Mouse (Mus musculus) CD4-positive, CD25-positive, alpha-beta regulatory T cell, adult 4 months (primary cell): ENCODE data around the gene Ltbp1. TPM values are rescaled to one million over a fixed set of nuclear protein-coding genes. Genes with fewer than 3 reads are reported as not detected.
"Not testable (repeated sequence)": the region's sequence is repeated elsewhere in the genome, so short reads cannot be mapped to it uniquely, and the experiment has no call there.

Source experiments
- ATAC-seq: one replicate; pipeline ENCODE4 v1.8.0; 2017
- polyA plus RNA-seq, 2 experiments: library from polyadenylated mRNA; unstranded; fragments of 100-300 nt; shearing (Covaris generic); gene quantifications; one replicate each; pipeline ENCODE4 v1.2.1; 2017

Ltbp1 gene
- polyA plus RNA-seq, 2 experiments from 2014 or later: 0.20 TPM; not detected in 1

DNA sequence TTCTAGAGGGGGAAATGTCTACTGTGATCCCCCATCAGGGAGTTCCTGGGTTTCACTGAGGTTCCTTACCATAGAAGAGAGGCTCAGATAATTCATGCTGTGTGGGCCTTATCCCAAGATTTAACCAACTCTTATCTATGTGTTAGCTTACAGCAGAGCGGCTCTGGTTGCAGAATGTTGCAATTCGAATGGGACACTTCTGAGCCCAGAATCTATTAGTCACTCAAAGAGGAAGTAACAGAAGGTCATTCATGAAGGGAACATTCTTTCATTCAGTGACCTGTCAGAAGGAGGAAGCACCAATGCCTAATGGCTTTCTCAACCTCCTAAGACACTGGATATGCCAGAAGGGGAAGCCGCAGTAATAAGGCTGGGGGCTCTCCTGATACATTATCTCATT lies 114.1 kb downstream of the Ltbp1 start:
- ATAC-seq: no peak

DNA sequence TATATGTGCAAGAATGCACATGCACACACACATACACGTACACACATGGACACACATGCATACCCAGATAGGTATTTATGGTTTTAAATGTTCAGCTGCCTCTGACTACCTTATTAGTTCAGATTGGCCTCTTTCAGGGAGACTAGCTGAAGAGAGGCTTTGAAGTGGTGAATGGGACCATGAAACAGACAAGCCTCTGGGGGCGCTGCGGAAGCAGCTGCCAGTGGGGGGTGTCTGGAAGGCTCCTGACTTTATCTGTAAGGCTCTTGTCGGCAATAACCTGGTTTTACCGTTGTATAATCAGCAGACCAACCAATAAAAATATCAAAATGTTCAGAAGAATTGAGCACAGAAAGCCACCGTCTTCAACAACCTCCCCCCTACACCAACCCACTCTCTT lies 114.7 kb downstream of the Ltbp1 start:
- ATAC-seq: no peak

DNA sequence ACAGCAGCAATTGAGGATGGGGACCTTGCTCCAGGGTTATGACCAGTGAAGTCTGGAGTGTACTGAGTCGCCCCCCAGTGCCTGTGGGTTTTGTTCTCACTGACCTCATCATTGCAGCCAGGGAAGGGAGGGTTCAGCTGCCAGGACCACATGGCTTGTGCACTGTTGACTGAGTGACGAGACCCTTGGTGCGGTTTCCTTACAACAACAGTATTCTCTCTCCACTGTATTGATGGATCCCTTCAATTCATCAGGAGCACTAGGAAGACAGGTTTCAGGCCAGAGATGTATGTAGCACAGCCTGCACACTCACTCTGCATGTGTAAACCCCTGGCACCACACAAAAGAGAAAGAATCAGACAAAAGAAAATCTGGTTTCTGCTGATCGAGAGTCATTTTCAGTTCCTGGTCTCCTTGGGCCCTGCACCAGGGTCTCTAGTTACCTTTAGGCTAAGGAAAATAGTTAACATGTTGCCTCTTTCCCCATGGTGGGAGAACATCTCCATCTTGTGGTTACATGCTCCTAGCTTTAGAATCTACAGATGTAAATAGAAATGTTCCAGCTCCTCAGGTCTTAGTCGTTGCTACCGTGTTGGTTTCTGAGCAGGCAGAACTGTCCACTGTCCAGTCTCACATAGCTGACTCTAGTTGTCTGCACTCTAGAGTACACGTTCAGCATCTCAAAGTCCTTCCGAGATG lies 117.4 kb downstream of the Ltbp1 start:
- ATAC-seq: no peak

DNA sequence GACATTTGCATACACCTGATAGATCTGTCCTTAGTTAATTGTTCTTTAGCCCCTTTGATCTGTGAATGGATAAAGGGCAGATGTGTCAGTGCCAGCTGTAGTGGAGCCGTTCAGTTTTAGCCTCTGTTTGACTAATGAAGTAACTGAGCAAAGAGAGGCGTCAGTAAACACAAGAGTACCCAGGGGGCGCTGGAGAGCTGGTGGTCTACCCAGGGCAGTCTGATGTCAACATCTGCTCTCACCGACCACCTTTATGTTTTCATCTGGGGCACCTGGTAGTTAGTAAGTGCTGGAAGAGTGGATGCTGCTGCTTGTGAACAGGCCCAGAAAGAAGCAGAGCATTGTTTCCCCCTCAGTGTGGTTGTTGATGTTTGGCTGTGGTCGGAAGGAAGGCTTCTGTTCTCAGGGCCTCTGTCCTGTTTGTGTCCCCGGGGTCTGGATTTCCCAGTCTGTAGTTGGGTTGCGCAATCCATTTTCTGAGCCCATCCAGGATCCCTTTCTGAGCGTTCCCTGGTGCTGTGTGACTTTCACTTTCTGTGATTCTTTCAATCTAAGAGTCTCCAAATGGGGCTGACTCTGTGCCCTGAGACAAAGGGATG lies 123.1 kb downstream of the Ltbp1 start:
- no peak for ATAC-seq

DNA sequence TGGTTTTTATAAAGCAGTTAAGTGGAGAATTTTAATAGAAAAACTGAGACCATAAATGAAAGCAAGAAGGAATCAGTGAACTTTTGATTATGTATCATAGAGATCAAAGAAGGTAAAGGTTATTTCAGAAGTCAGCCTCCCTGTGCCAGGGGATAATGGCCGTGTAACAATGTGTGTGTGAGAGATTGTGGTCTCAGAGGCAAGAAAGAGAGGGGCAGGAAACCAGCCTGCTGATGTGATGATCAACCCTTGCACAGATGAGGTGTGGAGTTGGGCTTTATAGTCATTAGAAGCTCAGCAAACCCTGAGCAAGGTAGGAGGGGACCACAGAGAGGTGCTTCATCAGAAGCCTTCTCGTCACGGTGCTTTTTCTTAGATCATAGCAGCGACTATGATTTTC lies 128.6 kb downstream of the Ltbp1 start:
- no peak for ATAC-seq

DNA sequence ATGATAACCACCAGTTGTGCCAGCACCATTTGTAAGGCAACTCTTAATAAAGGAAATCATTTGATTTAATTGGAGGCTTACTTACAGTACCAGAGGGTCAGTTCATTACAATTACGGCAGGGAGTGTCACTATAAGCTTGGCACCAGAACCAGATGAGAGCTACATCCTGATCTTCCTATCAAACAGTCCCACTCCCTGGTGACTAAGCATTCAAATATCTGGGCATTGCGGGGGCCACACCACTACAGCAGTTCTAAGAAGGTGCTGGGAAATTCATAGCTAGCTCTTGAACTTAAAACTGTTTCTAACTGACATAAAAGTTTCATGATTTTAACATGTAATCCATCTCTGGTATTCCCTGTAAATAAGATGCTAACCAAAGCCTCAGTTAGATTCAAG lies 134.4 kb downstream of the Ltbp1 start:
- ATAC-seq: no peak

DNA sequence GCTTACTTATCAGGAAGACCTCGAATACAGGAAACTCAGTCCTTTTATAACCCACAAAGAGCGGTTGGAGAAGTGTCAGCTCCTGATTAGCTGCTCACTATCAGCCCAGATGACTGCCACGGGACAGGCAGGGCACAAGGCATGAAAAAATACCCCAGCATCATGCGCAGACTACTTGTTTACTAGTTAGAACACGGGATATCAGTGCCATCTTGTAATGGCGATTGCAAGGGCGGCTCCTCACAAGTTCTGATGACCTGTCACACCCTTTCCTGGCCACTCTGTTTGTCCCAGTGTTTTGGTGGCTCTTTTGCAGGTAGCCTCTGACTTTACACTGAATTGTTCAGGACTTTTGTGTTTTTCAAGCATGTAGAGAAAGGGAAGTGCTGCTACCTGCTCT lies 137.5 kb downstream of the Ltbp1 start:
- not testable (repeated sequence) for ATAC-seq

DNA sequence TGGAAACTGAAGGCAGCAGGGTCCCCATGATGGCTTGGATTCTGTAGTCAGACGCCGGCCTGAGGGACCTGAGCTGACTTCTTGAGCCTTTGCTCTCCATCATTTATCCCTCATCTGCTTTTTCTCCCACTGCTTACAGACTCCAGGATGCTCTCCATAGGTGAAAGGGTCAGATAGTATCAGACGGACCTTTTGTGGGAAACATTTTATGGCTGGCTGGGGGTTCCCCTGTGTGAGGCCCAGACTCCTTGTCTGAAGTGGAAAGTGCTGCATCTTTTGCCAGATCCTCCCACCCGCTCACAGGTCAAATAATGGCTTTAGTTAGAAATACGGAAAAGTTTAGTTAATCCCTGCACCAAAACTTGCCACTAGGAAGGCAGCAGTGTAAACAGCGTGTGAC lies 138.6 kb downstream of the Ltbp1 start:
- no peak for ATAC-seq

DNA sequence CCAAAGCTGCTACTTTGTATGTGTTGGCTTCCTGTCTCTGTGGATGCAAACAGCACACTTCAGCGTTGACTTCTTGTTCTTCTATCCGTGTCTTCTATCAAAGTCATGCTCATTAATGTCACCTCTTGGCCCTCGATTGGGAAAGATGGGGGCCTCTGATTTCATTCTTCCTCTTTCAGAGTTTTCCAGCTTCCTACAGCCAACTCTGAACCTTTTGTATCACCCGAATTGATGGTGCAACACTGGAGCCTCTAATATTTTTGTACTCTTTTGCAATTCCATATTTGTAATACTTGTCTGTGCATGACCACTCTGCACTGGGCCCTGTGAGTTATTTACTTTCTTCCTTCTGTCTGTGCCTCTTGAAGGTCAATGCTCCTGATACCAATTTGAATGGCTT lies 141.8 kb downstream of the Ltbp1 start:
- no peak for ATAC-seq

DNA sequence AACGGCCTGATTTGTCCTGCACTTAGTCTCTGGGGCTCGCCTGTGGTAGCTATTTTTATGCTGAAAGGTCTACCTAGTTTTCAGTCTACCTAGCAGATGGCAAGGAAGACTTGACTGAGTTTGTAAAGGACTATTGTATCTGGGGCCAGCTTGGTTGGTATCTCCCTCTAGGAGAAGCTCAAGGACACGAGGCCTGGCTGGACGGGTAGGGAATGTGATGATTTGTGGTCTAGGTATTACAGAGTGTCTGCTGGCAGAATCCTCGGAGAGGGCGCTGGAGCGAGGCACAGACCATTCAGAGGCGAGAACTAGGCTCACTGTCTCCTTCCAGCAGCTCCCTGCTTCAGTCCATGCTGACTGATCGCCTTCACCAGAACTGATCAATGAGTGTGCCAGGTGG lies 146.4 kb downstream of the Ltbp1 start:
- no peak for ATAC-seq

DNA sequence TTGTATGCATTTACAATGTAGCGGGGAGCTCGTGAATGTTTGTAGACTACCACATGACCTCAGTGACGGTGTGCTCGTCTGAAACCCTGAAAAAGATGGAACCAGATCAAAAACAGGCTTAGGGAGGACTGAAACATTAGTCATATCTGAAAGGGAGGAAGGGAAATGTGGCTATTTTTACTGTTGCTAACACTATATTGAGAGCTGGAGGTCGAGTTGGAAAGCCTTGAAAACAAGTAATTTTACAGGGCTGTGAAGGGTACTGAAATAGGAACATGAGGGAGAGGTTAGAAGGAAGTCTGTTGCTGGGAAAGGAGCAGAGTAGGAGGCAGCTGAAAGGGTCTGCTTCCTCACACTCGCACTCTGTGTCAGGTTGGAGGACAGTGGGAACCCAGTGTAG lies 147.7 kb downstream of the Ltbp1 start:
- no peak for ATAC-seq

DNA sequence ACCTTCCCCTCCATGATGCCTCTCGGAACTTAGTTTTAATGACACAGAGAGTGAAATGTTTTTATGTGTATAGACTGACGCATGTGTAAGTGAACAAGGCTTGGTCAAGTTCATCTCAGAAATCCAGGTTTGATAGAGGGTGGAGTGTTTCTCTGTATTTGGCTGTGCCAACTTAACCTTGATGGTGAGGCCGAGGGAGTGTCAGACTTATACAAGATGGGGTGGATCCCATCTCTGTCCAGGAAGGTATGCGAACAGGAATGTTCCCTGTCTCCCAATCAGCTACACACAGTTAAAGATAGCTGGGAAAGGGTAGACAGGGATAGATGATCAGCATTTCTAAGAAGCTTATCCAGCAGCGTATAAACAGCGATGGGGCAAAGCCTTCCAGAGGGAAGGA lies 153.0 kb downstream of the Ltbp1 start:
- no peak for ATAC-seq

DNA sequence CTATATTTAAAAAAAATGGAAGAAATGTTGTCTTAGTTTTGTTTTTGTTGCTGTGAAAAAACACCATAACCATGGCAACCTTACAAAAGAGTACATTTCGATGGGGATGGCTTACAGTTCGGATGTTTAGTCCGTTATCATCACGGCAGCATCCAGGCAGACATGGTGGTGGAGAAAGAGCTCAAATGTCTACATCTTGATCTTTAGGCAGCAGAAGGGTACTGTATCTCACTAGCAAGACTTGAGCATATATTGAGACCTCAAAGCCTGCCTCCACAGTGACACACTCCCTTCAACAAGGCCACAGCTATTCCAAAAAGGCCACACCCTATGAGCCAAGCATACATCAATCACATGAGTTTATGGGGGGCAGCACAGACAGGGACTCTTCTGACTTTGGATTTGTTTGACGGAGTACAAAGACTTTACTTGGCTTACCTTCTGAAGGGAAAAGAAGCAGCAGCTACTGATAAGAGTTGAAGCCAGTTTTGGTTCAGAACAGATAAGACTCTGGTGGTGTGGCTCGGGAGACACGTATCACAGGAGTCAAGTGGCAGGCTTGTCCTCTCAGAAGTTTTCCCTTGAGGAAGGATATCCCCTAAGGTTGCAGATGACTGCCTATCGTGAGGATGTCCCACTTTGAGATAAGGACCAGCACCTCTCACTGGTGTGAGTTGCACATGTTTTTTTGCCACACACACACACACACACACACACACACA lies 153.9 kb downstream of the Ltbp1 start:
- no peak for ATAC-seq

DNA sequence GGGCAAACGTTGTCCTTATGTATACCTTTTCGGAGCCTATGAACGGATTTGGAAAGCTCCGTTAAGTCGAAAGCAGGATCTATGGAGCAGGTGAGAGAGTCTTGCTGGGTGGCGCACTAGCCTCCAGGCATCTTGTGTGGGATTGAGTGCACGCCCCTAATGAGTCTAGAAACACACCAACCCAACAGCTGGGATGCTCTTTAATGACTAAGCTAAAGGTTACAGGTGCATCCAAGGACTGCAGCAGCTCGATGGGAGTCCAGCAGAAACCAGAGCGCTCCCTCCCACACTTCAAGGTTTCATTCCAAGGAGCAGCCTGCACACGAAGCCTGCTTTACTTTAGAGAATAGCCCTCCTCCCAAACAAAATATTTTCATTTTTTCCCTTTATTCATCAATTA lies 155.7 kb downstream of the Ltbp1 start:
- no peak for ATAC-seq

DNA sequence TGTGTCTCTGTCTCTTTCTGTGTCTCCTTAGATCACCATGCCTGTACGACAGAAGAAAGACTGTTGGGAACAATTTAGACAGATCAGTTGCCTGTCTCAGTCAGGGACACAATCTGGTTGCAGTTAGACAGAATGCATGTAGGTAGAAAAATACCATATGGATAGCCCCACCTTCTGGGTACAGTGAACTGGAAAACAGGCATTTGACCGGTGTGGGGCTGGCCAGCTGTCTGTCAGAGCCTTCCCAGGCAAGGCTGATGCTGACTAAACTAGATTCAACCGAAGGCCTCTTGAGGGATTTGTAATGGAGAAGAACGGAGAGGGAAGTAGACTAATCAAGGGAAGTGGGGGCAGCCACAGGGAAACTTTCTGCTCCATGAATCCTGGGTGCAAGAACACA lies 156.6 kb downstream of the Ltbp1 start:
- no peak for ATAC-seq

DNA sequence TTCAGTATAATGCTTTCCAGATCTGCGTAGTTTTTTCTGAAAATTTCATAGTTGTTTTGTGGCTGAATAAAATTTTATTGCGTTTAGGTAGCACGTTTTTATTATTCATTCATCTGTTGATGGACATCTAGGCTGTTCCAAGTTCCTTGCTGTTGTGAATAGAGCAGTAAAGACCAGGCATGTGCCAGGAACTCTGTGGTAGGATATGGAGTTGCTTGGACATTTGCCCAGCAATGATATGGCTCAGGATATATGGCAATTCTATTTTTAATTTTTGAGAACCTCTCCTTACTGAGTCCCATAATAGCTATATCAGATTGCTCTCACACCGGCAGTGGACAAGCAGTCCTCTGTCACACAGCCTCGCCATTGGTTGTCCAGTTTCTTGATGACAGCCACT lies 159.2 kb downstream of the Ltbp1 start:
- ATAC-seq: no peak

DNA sequence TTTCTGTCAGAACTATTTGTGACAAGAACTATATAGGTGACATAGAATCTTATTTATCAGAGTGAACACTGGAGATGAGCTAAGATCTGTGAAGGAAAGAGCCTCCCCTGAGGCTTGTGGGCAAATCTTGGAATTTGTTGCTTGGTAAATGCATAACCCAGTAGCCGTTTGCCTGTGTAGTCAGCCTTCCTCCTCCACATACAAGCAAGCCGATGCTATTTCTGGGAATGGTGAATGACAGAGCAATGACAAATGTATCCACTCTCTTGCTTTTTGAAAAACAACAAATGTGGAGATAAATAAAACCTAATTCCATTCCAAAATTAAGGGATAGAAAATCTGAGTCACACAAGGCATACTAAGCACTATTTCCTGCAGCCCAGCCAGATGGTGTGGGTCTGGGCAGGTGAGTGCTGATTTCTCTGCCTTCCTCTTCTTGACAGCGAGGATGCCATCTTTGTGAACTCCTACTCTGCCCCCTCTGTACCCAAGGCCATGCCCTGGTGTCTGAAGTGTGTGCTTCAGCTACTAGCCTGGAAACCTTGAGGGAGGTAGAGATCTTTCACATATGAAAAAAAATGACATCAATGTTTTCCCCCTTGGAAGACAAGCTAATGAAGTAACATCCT lies 163.3 kb downstream of the Ltbp1 start:
- no peak for ATAC-seq

DNA sequence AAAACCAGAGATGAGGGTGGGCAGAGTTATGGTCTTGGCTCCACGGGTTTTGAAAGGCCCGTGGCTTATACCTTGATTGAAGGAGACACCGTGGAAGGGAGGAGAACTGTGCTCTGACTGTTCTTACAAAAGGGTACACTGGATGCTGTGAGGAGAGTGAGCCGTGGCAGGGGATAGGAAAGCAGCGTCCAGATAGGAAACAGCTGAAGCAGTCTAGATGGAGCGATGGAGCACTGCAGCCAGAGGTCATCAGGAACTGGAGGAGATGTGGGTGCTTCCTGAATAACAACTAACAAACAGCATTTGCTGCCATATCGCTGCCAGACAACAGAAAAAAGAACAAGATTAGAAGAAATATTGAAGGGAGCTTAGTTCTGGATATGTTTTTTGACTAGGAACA lies 166.3 kb downstream of the Ltbp1 start:
- ATAC-seq: no peak

DNA sequence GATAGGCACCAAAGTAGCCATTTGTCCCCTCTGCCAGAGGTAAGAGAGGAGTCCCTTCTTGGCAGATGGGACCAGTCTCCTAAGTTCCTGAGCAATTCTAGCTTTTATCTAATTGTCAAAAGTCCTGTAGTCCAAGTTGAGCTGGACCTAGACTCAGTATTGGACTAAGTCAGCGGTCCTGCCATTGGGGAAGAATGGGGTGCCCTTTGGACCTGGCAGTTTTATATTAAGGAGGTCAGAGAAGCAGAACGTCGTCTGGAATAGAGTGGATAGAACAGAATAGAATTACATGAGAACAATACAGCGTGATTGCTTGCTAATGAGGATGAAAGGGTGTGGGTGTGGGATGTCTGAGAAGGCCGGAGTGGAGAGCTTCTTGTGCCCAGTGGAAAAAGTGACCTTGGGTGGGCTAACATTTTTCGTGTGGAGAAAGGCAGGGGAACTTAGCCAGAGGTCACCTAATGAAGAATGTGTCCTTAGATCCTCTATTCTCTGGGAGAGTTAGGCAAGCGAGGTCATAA lies 167.4 kb downstream of the Ltbp1 start:
- ATAC-seq: no peak

DNA sequence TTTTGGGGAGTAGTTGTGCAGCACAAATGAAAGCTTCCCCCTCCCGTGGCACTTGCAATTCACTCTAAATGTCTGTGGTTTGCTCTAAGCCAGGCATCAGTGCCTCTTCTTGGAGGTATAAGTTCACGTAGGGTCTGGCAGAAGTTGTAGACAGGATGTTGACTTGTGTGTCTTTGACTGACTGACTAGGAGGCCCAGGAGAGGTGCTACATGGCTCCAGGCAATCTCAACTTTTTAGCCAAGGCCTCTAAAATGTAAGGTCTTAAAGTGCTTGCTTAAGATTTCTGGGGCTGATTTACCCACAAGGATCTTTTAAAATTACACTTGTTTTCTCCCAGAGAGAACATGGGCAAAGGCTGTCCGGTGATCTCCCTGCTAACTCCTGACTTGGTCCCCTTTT lies 169.1 kb downstream of the Ltbp1 start:
- ATAC-seq: no peak

DNA sequence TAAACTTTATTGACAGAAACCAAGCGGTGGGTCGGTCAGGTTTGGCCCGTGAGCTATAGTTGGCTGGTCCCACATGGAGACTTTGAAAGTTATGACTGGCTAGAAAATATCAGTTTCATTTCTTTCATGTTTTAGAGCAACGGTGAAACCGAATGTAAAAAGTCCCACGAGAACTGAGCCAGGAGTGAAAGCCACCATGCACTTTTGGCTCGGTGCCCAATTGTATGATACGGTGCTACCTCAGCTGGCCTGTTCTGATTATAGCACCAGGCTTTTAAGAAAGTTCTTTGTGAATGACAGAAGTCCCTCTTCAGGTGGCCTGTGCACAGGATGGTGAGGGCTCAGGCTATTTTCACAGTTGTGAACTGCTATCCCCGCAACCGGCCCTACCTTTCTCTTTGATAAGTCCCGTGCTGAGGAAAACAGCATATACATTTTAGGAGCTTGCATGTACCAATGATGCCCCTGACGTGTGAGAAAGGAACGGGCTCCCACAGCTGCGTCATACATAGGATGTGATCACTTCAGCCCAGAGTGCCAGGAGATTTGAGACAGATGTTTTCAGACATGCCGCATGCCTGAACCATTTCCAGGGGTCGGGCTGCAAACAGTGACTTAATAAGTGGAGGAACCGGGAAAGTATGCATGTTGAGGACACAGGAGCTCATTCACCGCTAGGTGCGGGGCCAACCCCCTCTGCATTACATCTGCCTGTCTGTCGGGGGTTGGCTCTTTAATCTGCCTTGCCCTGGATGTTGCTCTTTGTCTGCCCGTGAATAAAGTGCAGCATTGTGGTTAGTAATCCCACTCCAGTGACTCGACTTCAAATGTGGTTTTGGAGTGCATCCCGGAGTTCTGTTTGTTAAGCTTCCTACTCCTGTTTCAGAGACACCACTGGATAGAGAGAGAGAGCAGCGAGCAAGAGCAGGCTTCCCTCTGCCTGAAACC lies 172.8 kb downstream of the Ltbp1 start:
- ATAC-seq: peak; percentile 47

DNA sequence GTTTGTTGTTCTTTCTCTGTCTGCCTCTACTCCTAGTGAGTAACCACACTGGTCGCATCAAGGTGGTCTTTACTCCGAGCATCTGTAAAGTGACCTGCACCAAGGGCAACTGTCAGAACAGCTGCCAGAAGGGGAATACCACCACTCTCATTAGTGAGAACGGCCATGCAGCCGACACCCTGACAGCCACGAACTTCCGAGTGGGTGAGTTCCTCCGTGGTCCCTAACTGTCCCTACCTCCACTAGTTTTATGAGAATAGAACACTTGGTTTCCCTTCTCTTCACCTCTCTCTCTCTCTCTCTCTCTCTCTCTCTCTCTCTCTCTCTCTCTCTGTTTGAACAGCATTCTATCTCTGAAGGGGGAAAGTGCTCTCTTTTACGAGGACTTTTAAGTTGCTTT lies 173.6 kb downstream of the Ltbp1 start:
- ATAC-seq: no peak
